Mouse (Mus musculus) C2C12 (cell line): ENCODE results near the gene Pole4. TPM values are rescaled to one million over a fixed set of nuclear protein-coding genes. Genes with fewer than 3 reads are reported as not detected.

ENCODE experiments used
- H3K27me3 ChIP-seq: one replicate; pipeline ENCODE4 v1.6.1; 2011; ENCODE audit not compliant: control insufficient read depth, insufficient read depth, insufficient read length
- H3K36me3 ChIP-seq: one replicate; pipeline ENCODE4 v1.6.1; 2011; ENCODE audit not compliant: control insufficient read depth, insufficient read depth
- H3K4me3 ChIP-seq: one replicate; pipeline ENCODE4 v1.5.1; 2011; ENCODE audit warnings: mild to moderate bottlenecking, control low read depth; ENCODE audit not compliant: poor library complexity, insufficient read depth, severe bottlenecking
- H3K79me2 ChIP-seq: one replicate; pipeline ENCODE4 v1.6.1; 2011; ENCODE audit not compliant: control insufficient read depth, insufficient read depth
- H3K79me3 ChIP-seq: one replicate; pipeline ENCODE4 v1.6.1; 2011; ENCODE audit warnings: low read depth, control low read depth
- H3ac ChIP-seq: one replicate; pipeline ENCODE3; 2011; ENCODE audit warnings: low read depth; ENCODE audit not compliant: control insufficient read depth, insufficient read length
- CEBPB ChIP-seq: IDR thresholded peaks from one replicate; pipeline ENCODE4 v1.6.1; 2011; ENCODE audit warnings: low read depth, mild to moderate bottlenecking, control low read depth, moderate library complexity
- CTCF ChIP-seq: IDR thresholded peaks from one replicate; pipeline ENCODE4 v1.5.1; 2011; ENCODE audit not compliant: control insufficient read depth, insufficient read depth, insufficient read length
- FOSL1 ChIP-seq: IDR thresholded peaks from one replicate; pipeline ENCODE4 v1.8.0; 2011; ENCODE audit warnings: mild to moderate bottlenecking, low read length; ENCODE audit not compliant: poor library complexity, insufficient read depth, severe bottlenecking
- MAX ChIP-seq: IDR thresholded peaks from one replicate; pipeline ENCODE4 v1.6.1; 2011; ENCODE audit warnings: mild to moderate bottlenecking, control low read depth
- MYOD1 ChIP-seq: IDR thresholded peaks from one replicate; pipeline ENCODE4 v1.6.1; 2011; ENCODE audit warnings: low read depth; ENCODE audit not compliant: control insufficient read depth, insufficient read length
- MYOG ChIP-seq: IDR thresholded peaks from one replicate; pipeline ENCODE4 v1.6.1; 2011; ENCODE audit not compliant: control insufficient read depth, insufficient read length; ENCODE audit errors: extremely low read depth
- USF1 ChIP-seq: IDR thresholded peaks from one replicate; pipeline ENCODE4 v1.6.1; 2011; ENCODE audit warnings: low read depth, mild to moderate bottlenecking, control low read depth, moderate library complexity
- polyA plus RNA-seq: library from polyadenylated mRNA; unstranded; fragments of >200 nt; fragmentation: generic; extraction: Trizol; gene quantifications from one replicate; pipeline ENCODE4 v1.2.1, GENCODE M21; 2012; ENCODE audit warnings: missing spikeins

The Pole4 gene
- polyA plus RNA-seq, 1 experiment = 59.1 TPM

- H3K27me3 ChIP-seq = no peaks in the 10 kb centered on the region
- H3K79me2 ChIP-seq = no peaks in the 10 kb centered on the region
- no peak overlapping the region for H3ac ChIP-seq
- no peaks in the 10 kb centered on the region for H3K79me3 ChIP-seq
- no peak overlapping the region for H3K4me3 ChIP-seq
- TF ChIP-seq CTCF (no peak), MAX (no peak), CEBPB (no peak), USF1 (no peak), MYOD1 (no peak), MYOG (no peak), FOSL1 (no peak)
- no peaks in the 10 kb centered on the region for H3K36me3 ChIP-seq
These were observed 115.8 kb downstream of the Pole4 start for GRCm38 (mm10) chr6:82589387-82589786.

- no peak overlapping the region for H3K4me3 ChIP-seq
- no peaks in the 10 kb centered on the region for H3K36me3 ChIP-seq
- H3K79me3 ChIP-seq = no peaks in the 10 kb centered on the region
- TF ChIP-seq CTCF = no peak
- no peak for TF ChIP-seq CEBPB
- no peak for TF ChIP-seq USF1
- no peak for TF ChIP-seq MYOG
- TF ChIP-seq MYOD1 = no peak
- no peak for TF ChIP-seq MAX
- TF ChIP-seq FOSL1 = no peak
- H3K79me2 ChIP-seq = no peaks in the 10 kb centered on the region
- no peaks in the 10 kb centered on the region for H3K27me3 ChIP-seq
- no peak overlapping the region for H3ac ChIP-seq
These were observed 119.8 kb downstream of the Pole4 start for GRCm38 (mm10) chr6:82585396-82585795.

GRCm38 (mm10) chr6:82575445-82575844, 129.7 kb downstream of the Pole4 start:
- no peak overlapping the region for H3K4me3 ChIP-seq
- H3K36me3 ChIP-seq = no peaks in the 10 kb centered on the region
- H3K79me2 ChIP-seq = no peaks in the 10 kb centered on the region
- H3ac ChIP-seq = no peak overlapping the region
- TF ChIP-seq CTCF = no peak
- TF ChIP-seq MYOG = no peak
- no peak for TF ChIP-seq MYOD1
- TF ChIP-seq USF1 = no peak
- no peak for TF ChIP-seq CEBPB
- no peak for TF ChIP-seq MAX
- no peak for TF ChIP-seq FOSL1
- no peaks in the 10 kb centered on the region for H3K79me3 ChIP-seq
- H3K27me3 ChIP-seq = peaks cover 10% of the 10 kb centered on the region

Other genes with a start within 250 kb of the Pole4 start
- gene Hk2, start 69.1 kb upstream of the Pole4 start, polyA plus RNA-seq = 24.3 TPM
- 0.23 TPM for gene Sema4f, start 234.4 kb upstream of the Pole4 start, polyA plus RNA-seq
- gene M1ap, start 241.5 kb upstream of the Pole4 start, polyA plus RNA-seq = 2.4 TPM